Mouse (Mus musculus): ENCODE data around the gene Ifna2.

The Ifna2 gene

DNA sequence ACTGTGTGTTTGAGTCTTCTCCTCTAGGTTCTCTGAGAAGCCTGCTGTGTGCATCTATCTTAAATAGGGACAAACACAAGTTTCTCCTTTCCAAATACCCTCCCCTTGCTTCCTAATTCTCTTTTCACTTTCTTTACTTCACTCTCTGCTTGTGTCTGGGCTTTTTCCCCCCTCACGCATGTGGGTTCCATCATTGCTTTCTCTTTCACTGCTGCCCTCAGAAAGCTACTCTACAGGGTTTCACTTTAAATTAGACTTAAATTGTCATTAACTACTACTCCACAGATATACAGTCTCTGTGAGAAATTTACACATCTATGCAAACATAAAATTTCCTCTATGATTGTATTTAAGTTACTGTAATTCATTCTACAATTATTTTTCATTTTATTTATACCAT lies at the start of gene Ifna2:
TSS of gene Ifna2 (minus strand) at position 101 of the 400 bp plus-strand sequence.
- no peak for DNase-seq (ENCODE audit: low spot score)

DNA sequence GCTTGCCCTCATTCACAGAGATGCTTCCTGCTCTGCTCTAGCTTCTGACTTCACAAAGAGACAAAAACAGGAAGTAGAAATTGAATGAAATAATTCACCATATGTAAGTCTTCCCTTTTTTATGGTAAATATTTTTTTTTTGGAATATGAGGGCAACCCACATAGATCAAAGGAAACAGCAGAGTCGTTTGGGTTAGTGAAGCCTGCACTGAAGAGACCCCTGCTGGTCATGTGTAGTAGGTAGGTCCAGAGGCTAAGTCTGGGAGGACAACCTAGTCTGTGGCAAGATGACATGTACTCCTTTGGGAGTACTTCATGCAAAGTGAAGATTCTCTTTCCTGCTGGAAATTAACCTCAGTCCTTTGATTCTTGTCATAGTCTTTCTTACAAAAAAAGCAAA lies 43.6 kb upstream of the Ifna2 start:
- DNase-seq (ENCODE audit: low spot score): peak; percentile 53

DNA sequence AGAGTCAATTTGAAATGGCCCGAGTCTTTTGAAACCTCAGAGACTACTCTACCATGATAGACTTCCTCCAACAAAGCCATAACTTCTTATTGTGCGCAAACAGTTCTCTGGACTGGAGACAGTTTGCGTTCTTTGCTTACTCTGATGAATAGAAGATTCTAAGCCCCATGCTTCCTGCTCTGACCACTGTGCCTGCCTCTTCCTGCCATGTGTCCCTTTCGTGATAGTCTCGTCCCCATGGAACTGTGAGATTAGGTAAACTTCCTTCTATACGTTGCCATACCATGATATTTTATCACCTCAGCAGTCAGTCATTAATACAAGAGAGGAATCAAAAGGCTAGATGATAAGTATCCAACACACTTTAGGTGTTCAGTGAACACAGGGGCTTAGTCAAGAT lies 43.0 kb upstream of the Ifna2 start:
- no peak for DNase-seq (ENCODE audit: low spot score)

DNA sequence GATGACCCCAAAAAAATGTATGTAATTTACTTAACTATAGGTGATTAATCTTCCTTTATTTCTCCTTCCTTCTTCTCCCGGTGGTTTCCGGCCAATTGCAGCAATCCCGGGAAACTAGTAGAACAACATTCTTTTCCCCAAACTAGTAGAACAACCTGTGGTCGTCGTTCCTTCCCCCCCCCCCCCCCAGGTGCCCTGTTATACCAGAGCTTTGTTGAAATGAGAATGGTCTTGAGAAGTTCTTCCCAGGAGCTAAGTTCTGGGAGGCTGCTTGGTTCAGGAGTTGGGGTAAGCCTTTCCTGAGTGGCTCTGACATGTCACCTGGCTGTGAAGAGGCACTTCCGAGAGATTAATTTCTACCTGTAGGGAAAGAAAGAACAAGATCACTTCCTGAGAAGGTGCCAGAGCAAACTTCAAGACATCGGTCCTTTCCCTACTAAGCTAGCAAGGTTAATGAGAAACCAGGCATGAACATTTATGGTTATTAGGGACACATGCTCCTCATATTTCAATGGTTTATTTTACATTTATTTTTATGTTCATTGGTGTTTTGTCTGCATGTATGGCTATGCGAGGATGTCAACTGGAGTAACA lies 39.9 kb upstream of the Ifna2 start:
- peak; percentile 23 for DNase-seq (ENCODE audit: low spot score)

DNA sequence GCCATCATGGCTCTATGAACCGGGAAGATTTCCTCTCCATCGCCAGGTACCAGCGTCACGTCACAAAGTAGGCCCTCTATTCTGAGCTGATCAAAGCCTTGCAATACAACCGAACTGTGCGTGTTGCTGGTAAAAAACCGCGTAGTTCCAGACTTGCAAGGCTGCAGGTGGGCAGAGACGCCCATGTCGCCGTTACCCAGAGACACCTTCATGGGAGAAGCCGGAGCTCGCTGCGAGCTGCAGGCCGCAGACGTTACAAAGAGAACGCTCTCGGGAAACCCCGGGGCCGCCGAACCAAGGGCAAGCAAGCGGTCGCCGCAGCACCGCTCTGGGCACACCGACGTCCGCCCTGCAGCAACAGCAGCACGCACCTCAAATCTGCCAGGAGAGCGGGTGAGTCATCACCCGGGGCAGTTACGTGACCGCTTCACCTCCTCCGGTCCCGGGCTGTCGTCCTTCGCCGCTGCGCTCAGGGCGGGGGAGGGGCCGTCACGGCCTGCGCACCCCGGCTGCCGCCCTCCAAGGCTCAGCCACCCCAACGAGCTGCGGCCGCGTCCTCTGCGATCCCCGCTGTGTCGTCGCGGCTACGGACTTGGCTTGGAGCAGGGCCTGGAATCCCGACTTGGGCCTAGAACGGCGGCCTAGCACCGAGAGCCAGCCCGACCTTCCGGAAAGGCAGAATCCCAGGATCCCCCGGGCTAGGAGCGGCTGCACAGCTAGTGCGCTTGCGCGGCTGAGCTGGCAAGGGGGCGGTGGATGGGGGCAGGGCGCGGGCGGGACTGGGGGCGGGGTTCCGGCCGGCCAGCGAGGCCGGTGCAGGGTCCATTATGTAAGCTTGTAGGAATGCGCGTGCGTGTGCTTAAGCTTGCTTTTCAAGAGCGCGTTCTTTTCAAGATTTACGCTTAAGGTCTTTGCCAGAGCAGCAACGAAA lies 38.3 kb upstream of the Ifna2 start, which contains the start of the genes Gm26566 and Klhl9:
TSS of gene Gm26566 (plus strand) at position 15 of the 931 bp plus-strand sequence.
TSS of gene Klhl9 (minus strand) at position 675 of the 931 bp plus-strand sequence.
- peak; percentile 91 for DNase-seq (ENCODE audit: low spot score)

DNA sequence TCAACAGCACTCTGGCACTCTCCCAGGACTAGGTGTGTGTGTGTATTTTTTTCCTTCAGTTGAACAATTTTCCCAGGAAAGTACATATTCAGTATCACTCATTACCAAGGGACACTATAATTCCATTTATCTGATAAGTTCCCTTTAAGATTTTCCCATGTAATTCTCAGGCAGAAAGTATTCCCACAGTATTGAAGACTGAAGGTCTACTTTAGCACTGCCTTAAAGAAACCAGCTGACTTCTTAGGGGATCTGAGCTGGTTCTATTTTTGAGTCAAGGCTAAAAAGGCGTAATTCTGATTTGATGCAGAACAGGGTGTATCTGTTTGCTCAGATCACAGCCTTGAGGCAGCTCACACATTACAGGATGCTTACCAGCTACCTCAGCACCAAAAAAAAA lies 35.0 kb upstream of the Ifna2 start:
- DNase-seq (ENCODE audit: low spot score): no peak

DNA sequence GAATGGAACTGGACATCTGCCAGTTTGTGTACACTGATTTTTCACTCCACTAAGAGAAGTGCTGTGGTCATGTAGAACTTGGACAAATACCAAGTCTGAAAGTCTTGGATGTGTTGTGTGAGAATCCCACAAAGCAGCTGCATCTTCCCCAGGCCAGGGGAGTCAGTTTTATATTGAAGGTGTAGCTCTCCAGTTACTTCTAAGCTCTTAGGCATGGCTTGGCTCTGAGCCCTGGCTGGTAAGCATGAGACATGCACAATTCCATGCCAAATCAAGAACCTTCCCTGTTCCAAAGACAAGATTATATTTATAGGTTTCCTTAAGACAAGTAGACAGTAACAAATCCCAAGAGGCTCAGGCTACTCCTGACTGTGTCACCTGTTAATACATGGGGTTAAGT lies 31.3 kb upstream of the Ifna2 start:
- DNase-seq (ENCODE audit: low spot score): no peak

DNA sequence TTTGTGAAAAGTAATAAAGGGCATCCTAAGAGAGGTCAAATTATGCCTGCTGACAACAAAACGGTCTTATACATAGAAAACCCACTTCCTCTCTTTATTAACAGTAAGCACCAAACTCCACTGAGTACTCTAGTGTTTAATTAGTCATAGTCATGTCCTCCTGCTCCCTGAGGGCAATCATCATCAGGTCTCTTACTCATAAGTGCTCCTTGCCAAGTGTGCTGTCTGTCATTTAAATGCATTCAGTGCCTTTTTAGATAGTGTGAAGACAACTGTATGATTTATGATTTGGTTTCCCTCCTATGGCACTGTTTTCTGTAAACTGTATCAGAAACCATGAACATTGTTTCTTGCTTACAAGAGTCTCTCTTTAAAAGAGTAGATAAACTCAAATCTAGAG lies 30.6 kb upstream of the Ifna2 start:
- DNase-seq (ENCODE audit: low spot score): no peak

DNA sequence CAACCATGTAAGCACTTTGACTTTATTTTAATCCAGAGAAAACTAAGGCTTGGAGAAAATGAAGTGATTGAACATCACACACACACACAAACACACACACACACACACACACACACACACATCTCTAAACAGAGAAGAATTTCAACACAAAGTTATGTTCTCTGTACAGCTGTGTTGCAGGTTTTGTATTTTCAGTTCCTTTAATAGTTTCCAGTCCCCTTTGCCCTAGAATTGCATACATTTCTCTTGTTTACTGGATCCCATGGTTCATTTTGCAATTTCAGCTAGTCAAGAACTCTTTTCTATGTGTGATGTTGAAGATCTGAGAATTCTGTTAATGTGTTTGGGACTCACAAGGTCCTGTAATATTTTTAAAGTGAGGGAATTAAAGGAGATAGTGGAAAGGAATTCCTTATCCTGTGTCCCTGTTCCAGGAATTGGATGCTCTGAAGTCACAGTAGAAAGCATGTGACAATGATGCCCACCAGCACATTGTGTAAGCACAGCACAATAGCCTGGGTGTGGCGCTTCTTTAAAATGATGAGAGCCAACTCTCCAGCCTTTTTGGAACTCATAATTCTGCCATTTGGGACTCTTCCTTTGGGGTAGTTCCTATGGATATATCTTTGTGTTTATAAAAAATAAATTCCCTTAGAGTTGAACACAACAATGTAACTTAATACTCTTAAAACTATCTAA lies 23.6 kb upstream of the Ifna2 start:
- DNase-seq (ENCODE audit: low spot score): no peak

DNA sequence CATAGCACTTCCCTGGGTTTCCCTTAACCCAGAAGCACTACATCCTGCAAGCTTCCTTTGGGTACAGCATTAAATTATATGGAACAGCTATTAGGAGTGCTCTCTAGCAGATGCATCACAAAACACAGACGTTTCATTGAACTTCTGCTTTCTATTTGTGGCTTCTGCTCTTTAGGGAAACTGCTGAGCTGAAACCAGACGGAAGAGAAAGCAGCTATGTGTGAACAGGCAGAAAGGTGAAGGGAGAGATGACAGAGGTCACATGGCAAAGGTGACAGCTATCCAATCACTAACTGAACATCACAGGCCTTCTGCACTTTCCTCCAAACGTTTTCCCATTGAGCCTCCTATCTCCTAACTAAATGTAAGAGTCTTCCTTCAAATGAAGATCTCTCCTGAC lies 22.2 kb upstream of the Ifna2 start:
- DNase-seq (ENCODE audit: low spot score): peak; percentile 36

DNA sequence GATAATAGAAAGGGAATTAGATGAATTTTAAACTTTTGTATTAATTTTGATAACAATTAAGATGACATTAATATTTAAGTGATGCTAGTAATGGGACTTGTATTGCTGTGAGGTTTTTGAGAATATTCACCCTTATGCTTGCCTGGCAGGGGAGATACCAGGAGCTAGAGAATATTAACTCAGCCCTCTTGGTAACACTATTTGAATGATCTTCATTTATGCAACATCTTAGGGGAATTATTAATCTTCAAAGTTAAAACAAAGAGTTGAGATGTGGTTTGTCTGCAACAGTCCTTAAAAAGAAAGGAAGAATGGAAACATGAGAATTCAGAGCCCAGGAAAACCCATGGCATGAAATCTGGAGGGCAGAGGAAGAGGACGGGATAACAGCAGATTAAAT lies 15.6 kb upstream of the Ifna2 start:
- DNase-seq (ENCODE audit: low spot score): no peak

DNA sequence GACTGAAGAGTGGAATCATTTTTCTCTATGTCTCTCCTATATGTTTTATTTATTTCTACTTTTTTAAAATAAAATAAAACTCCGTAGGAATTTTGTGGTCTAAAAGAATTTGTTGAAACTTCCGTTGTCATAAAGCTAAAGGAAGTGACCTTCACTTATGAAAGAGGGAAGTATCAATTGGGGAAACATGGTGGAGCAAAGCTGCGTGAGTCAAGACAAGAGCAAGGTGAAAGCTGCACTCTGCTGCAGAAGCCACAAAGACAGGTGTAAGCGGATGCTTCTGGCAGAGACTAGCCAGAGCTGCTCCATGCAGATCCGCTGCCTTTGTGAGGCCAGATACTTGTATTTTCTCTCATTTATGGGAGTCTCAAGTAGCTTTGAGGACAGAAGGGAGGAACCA lies 15.1 kb upstream of the Ifna2 start:
- no peak for DNase-seq (ENCODE audit: low spot score)

DNA sequence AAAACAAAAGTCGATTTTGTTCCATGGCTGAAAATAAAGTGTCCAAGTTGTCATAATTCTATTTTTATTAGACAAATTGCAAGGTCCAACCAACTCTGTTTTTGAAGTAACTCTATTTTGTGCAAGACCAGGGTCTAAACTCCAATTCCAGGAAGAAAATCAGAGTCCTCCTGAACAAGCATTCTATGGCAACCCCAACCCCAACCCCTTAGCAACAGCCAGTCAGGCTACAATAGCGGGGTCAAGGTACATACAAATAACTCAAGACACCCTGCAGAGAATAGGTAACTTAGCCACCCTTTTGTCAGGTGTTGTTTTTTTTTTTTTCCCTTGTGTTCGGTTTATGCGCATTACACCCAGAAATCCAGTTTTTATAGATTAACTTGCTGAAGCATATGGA lies 14.0 kb upstream of the Ifna2 start:
- DNase-seq (ENCODE audit: low spot score): no peak

DNA sequence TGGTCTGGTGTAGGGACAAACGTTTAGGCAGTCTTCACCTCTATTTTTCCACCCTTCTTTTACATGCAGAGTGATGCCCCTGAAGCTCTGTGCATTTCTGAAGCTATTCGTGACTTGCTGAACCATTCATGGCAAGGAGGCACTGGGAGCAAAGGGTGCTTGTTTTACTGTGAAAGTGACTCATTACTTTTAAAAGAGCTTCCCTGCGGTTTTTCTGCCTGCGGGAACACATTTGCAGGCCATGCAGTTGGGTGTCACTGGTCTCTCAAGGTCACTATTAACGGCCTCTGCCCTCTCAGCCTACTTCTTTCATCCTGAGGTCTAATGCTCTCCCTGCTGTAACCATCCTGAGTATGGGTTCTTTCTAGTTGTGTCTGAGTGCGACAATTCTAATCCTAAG lies 13.4 kb upstream of the Ifna2 start:
- DNase-seq (ENCODE audit: low spot score): no peak

DNA sequence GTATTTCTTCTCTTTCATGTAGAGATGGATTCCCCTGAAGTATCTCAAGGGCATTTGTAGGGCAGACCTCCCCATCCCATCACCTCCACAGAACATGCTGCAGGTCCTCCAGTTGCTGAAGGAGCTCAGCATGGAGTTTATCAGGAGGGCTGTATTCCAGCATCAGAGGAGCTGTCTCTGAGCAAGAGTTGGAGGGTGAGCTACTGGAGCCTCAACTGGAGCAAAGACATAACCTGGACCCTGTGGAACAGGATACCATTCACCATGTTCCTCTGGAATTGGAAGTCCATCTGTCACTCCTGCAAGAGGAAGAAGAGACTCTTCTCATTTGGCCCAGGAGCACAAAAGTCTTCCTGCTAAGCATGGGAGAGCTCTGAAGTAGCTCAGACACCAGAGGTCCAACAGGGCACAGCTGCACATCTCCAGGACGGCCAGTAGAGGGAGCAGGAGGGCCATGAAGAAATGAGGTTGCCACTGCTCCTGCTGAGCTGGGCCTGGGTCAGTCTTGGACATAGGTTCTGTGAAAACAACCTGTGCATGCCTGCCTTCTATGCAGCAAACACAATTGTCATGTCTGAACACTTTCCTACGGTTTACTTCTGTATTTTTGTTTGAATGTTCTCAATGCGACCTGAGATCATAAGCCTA lies 12.6 kb upstream of the Ifna2 start:
- peak; percentile 83 for DNase-seq (ENCODE audit: low spot score)

DNA sequence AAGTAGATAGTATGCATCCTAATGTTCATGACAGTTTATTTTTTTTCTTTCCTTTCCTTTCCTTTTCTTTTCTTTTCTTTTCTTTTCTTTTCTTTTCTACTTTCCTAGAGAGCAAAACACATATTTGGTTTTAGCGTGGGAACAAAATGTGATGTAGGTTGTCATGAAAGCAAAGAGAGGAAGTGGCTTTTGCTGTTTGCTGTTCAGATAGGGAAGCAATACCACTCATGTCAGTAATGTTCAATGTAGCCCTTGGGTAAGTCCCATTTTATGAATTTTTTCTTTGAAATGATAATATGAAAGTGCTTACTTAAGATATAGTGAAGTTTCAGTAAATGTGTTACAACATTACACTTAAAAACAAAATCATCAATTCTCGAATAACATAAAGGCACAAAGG lies 9.7 kb upstream of the Ifna2 start:
- no peak for DNase-seq (ENCODE audit: low spot score)

DNA sequence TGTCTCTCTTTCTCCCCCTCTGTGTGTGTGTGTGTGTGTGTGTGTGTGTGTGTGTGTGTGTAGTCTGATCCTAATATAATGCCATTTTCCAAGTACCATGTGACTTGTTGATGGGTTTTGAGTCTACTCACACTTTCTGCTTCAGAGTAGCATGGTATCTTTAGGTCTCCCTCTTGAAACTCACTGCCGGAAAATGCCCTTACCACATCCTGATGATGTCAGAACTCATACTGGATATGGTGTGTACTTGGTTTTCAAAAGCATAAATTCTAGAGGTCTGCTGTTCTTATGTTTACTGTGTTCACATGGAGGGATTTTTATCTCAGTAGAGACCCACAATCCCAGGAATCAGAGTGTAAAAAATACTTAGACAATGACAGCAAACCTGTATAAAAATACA lies 8.8 kb upstream of the Ifna2 start:
- DNase-seq (ENCODE audit: low spot score): no peak

DNA sequence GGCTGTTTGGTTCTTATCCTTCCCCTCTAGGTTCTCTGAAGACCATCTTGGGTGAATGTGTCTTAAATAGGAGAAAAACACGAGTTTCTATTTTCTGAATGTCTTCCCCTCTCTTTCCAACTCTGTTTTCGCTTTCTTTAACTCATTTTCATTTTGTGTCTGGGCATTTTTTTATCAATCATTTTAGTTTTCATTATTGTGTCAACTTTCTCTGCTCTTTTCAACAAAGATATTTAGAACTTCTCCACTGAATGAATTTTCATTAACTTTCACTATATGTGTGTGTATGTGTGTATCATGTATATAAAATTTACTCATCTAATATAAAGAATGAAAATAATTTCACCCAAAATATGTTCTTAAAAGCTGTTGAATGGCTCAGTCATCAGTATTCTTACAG lies 7.5 kb upstream of the Ifna2 start, which contains the start of gene Ifnab:
TSS of gene Ifnab (minus strand) at position 101 of the 400 bp plus-strand sequence.
- no peak for DNase-seq (ENCODE audit: low spot score)

DNA sequence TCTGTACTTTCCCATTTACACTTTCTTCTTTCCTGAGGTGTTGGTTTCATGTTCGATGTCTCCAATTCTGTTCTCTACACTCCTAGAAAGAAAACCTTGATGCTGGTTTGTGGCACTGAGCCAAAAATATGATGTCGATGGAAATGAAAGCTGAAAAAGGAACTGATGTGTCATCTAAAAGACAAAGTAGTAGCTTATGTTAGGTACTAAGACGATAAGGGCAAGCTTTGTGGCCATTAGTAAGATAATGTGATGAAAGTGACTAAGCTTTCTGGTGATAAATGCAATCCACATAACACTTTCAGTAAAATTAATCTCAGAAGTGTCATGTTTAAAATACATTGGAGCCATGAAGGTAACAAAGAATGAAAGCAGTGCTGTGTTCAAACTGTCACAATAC lies 2.4 kb downstream of the Ifna2 start:
- no peak for DNase-seq (ENCODE audit: low spot score)

DNA sequence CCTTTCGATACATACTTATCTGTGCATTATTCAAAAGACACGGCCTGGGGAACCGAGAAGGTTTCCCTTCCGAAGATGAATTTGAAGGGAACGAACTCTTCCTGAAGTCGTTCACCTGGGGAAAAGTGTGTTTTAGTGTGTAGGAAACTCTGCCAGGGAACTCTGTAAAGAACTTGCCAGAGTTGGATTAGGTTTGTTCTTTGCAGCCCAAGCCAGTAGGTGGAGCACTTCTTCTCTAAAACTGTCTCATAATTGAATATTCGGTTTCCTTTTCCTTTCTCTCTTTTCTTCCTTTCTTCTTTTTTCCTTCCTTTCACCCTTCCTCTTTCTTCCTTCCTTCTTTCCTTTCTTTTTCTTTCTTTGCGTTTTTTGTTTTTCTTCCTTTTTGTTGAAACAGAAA lies 3.4 kb downstream of the Ifna2 start:
- DNase-seq (ENCODE audit: low spot score): no peak

DNA sequence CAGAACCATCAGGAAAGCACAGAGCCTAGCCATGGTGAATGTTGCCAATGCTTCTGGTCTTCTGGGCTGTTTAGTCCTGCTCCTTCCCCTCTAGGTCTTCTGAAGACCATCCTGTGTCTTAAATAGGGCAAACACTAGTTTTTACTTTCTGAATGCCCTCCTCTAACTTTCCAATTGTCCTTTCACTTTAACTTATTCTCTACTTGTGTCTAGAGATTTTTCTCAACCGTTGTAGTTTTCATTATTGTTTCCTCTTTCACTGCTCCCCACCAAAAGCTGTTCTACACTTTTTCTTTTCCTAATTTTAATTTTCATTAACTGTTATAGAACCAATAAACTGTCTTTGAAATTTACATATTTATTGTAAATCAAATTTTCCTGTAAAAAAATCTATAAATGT lies 6.9 kb downstream of the Ifna2 start, which contains the start of gene Ifna16:
TSS of gene Ifna16 (minus strand) at position 101 of the 400 bp plus-strand sequence.
- no peak for DNase-seq (ENCODE audit: low spot score)

DNA sequence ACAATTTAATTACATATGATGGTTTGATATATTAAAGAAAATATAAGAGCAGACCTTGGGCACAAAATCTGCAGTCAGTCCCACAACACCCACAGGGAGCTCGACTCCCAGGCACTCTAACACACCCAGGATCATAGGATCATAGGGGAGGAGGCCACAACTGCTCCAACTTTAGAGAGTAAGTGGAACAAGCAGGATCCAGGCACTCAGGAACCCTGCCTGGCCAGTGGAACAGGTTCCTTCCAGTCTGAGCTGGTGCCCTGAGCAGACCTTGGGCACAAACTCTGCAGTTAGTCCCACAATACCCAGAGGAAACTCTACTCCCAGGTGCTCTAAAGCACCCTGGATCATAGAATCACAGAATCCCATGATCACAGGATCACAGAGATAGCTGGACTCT lies 28.3 kb downstream of the Ifna2 start:
- DNase-seq (ENCODE audit: low spot score): no peak
